Mouse (Mus musculus) spleen, adult 2 months (tissue): ENCODE measurements around the gene E130311K13Rik. TPM values are rescaled to one million over a fixed set of nuclear protein-coding genes. Genes with fewer than 3 reads are reported as not detected.

Experiments used
- DNase-seq, 2 experiments: peaks; one replicate each; pipeline versions ENCODE4 v3.0.0 to v3.0.0-alpha.2; 2012 to 2021; ENCODE audit warnings: low spot score in 2 of 2, low read depth in 1 of 2
- H3K27ac ChIP-seq: fragments of 200-500 bp; 2 replicates; pipeline ENCODE4 v1.5.1; 2012; ENCODE audit warnings: low read length, inconsistent platforms; ENCODE audit not compliant: insufficient read depth
- H3K27me3 ChIP-seq: fragments of 200-500 bp; 2 replicates; pipeline ENCODE4 v1.6.1; 2012; ENCODE audit warnings: mild to moderate bottlenecking, moderate library complexity, low read length, inconsistent platforms; ENCODE audit not compliant: control insufficient read depth, insufficient read depth
- H3K36me3 ChIP-seq: fragments of 200-500 bp; 2 replicates; pipeline ENCODE4 v1.6.1; 2012; ENCODE audit warnings: mild to moderate bottlenecking, low read length, inconsistent platforms; ENCODE audit not compliant: control insufficient read depth, insufficient read depth
- H3K4me1 ChIP-seq: fragments of 200-500 bp; 2 replicates; pipeline ENCODE4 v1.6.1; 2011; ENCODE audit warnings: inconsistent platforms; ENCODE audit not compliant: control insufficient read depth, insufficient read depth, insufficient read length
- H3K4me3 ChIP-seq: fragments of 200-500 bp; 2 replicates; pipeline ENCODE4 v1.5.1; 2011; ENCODE audit warnings: mild to moderate bottlenecking, inconsistent platforms; ENCODE audit not compliant: insufficient read depth, insufficient read length; ENCODE audit errors: extremely low read depth
- CTCF ChIP-seq: fragments of 200-500 bp; IDR thresholded peaks from 2 replicates; pipeline ENCODE4 v1.5.1; 2011; ENCODE audit warnings: mild to moderate bottlenecking, inconsistent platforms; ENCODE audit not compliant: insufficient read depth, insufficient read length, insufficient replicate concordance; ENCODE audit errors: extremely low read depth
- POLR2A ChIP-seq: fragments of 200-500 bp; IDR thresholded peaks from 2 replicates; pipeline ENCODE4 v1.6.1; 2011; ENCODE audit warnings: low read depth, low read length, inconsistent platforms
- WGBS: fragments of 180-500 bp; shearing (Covaris S2); methylation state at CpG from one replicate; pipeline ENCODE4 v1.1.7; 2018; 5-methylcytosine and 5-hydroxymethylcytosine counted together
- polyA plus RNA-seq: library from polyadenylated mRNA; depleted of rRNA; stranded (reverse); fragments of >200 nt; gene quantifications from 2 replicates; pipeline ENCODE4 v1.2.3, GENCODE M21; 2012

Gene E130311K13Rik
- polyA plus RNA-seq, 1 experiment: 1.6 TPM

DNA sequence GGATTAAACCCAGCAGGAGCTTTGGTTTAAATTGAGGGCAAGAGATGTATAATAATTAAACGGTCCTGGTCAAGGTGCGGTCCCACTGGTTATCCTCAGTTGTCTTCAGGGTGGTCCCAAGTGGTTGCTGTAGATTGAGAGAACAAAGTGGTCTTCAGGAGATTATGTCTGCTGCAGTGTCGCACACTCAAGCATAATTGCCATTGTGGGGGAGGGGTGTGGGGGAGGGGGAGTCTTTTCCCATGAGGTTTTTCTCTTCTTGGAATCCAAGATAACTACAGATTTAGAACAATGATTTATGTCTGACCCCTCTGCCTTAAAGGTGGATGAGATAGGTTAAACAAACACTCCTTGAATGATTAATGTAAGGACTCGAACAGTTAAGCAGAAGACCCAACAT, 19.0 kb downstream of the E130311K13Rik start:
- Histone ChIP-seq H3K4me3 (no peak overlapping the region), H3K27me3 (0 out of 2 replicates have a peak, but pooled peaks cover under 1% of the 10 kb centered on the region), H3K27ac (no peak overlapping the region), H3K4me1 (no peaks in the 10 kb centered on the region; the same call in 1 of the 2 replicates), H3K36me3 (no peaks in the 10 kb centered on the region)
- 91% methylated on average over 4 of the region's 4 CpGs for WGBS
- no peak for TF ChIP-seq POLR2A
- no peak for TF ChIP-seq CTCF
- no peak for DNase-seq

DNA sequence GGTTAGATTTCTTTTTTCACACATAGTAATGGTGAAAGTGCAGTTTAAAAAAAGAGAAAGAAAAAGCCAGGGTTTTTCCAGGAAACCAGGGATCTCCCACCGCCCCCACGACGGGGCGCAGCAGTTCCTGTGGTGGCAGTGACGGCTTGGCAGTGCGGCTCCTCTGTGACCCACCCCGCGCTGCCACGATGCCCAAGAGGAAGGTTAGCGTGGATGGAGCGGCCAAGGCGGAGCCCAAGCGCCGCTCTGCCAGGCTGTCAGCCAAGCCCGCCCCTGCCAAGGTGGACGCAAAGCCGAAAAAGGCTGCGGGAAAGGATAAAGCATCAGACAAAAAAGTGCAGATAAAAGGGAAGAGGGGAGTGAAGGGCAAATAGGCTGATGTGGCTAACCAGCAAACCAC, 24.0 kb downstream of the E130311K13Rik start:
- no peaks in the 10 kb centered on the region for H3K36me3 ChIP-seq
- H3K27ac ChIP-seq: no peak overlapping the region
- no peak for DNase-seq
- H3K4me1 ChIP-seq: no peaks in the 10 kb centered on the region; the same call in 1 of the 2 replicates
- no peak for TF ChIP-seq POLR2A
- no peak for TF ChIP-seq CTCF
- WGBS: 2% methylated on average over 18 of the region's 18 CpGs
- no peak overlapping the region for H3K4me3 ChIP-seq
- H3K27me3 ChIP-seq: 0 out of 2 replicates have a peak, but pooled peaks cover 3% of the 10 kb centered on the region

DNA sequence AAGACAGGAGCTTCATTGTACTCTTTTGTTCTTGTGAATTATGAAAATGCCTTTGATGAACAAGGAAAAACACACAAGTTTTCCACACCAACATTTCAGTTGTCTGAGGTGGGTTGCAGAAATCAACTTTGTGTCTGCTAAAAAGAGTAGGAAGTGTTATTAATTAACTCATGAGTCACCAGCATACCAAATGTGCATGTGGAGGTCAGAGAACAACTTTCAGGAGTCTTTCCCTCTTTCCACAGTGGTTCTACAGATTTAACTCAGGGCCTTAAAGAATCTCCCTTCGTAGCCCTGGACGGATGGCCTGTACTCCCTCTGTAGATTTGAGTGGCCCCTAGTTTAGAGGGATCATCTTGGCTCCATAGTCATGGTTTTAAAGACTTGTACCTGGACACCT, 25.1 kb downstream of the E130311K13Rik start:
- 92% methylated on average over 2 of the region's 2 CpGs for WGBS
- Histone ChIP-seq H3K4me1 (no peaks in the 10 kb centered on the region; the same call in 1 of the 2 replicates), H3K36me3 (no peaks in the 10 kb centered on the region), H3K4me3 (no peak overlapping the region), H3K27me3 (peaks cover 8% of the 10 kb centered on the region), H3K27ac (no peak overlapping the region)
- TF ChIP-seq CTCF (no peak), POLR2A (no peak)
- DNase-seq: no peak

- no peak for DNase-seq
- no peak overlapping the region for H3K4me3 ChIP-seq
- TF ChIP-seq CTCF: no peak
- TF ChIP-seq POLR2A: no peak
- peaks cover 9% of the 10 kb centered on the region for H3K27me3 ChIP-seq
- no peaks in the 10 kb centered on the region for H3K36me3 ChIP-seq
- H3K4me1 ChIP-seq: no peaks in the 10 kb centered on the region
- 35% methylated on average over 12 of the region's 12 CpGs for WGBS
- H3K27ac ChIP-seq: no peak overlapping the region
These were observed 29.2 kb downstream of the E130311K13Rik start for GRCm38 (mm10) chr3:63900021-63900571.

DNA sequence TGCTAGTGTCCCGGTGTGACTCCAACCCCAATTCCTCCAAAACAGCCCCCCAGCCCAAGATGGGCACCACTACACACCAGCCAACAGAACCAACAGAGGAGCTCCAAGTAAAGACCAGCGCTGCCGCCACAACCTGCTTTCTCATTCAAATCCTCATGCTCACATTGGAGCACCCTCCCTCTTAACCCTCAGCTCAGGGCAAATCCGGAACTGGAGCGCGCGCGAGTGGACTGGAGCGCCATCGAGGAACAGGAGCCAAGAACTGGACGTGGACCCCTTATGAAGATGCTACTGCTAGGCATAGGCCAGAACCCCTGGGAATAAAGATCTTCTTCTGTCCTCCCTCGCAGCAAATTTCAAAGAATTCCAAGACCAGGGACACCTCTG, 30.0 kb downstream of the E130311K13Rik start, which contains the start of gene Plch1:
TSS of gene Plch1 (minus strand) at position 164 of the 387 bp plus-strand sequence.
- Histone ChIP-seq H3K27me3 (peaks cover 9% of the 10 kb centered on the region), H3K36me3 (no peaks in the 10 kb centered on the region), H3K4me1 (no peaks in the 10 kb centered on the region), H3K27ac (no peak within 1 kb of the TSS), H3K4me3 (peak within 1 kb of the TSS; percentile 37)
- DNase-seq: peak in 1 of 2 experiments; percentile 3
- TF ChIP-seq CTCF (no peak), POLR2A (no peak)
- 2% methylated on average over 12 of the region's 12 CpGs for WGBS

GRCm38 (mm10) chr3:63898581-63899308, 30.5 kb downstream of the E130311K13Rik start:
- Histone ChIP-seq H3K4me3 (peak overlapping the region; percentile 37; the same call in 1 of the 2 replicates), H3K27me3 (peaks cover 9% of the 10 kb centered on the region), H3K4me1 (no peaks in the 10 kb centered on the region), H3K27ac (no peak overlapping the region), H3K36me3 (no peaks in the 10 kb centered on the region)
- 2% methylated on average over 41 of the region's 41 CpGs for WGBS
- TF ChIP-seq POLR2A: no peak
- no peak for TF ChIP-seq CTCF
- DNase-seq: peak in 1 of 2 experiments; percentile 36

GRCm38 (mm10) chr3:63897177-63897576, 32.1 kb downstream of the E130311K13Rik start:
- Histone ChIP-seq H3K4me3 (no peak overlapping the region), H3K4me1 (no peaks in the 10 kb centered on the region)

More at GRCm38 (mm10) chr3:63897177-63897576, 32.1 kb downstream of the E130311K13Rik start:
- Histone ChIP-seq H3K27ac (no peak overlapping the region), H3K27me3 (peaks cover 9% of the 10 kb centered on the region), H3K36me3 (no peaks in the 10 kb centered on the region)
- DNase-seq: no peak
- WGBS: 67% methylated on average over 1 of the region's 1 CpGs
- TF ChIP-seq CTCF: no peak
- no peak for TF ChIP-seq POLR2A
